Mouse (Mus musculus): ENCODE measurements at regions not wholly inside any gene's neighbourhood (a gene's known extent, or its start where the extent isn't known, plus 50 kb on each side); places are given as distances from the start of the nearest gene placed in this dataset.

GRCm38 (mm10) chr9:52492947-52493505, 186.6 kb downstream of the AI593442 start:
- Histone ChIP-seq H3K27me3 (replicated peaks; ENCODE audit: control insufficient read depth, insufficient read depth, low read length) (no peaks in the 10 kb centered on the region), H3K9me3 (replicated peaks; ENCODE audit: control insufficient read depth, low read length) (no peaks in the 10 kb centered on the region), H3K4me2 (ENCODE audit: low read length) (no peak overlapping the region), H3K9ac (ENCODE audit: low read length) (no peak overlapping the region), H3K27ac (ENCODE audit: low read depth, low read length) (0 out of 2 replicates have a peak overlapping the region, but pooled peaks have one; percentile 55), H3K4me1 (ENCODE audit: control insufficient read depth, insufficient read depth, low read length) (no peaks in the 10 kb centered on the region), H3K36me3 (ENCODE audit: control insufficient read depth, insufficient read depth, low read length) (no peaks in the 10 kb centered on the region), H3K4me3 (ENCODE audit: low read depth, low read length) (no peak overlapping the region)
- WGBS: 45% methylated on average over 2 of the region's 2 CpGs
- ATAC-seq (no peak), DNase-seq (ENCODE audit: low spot score) (peak; percentile 4)

- Histone ChIP-seq H3K27me3 (replicated peaks; ENCODE audit: control insufficient read depth, insufficient read depth, low read length) (no peaks in the 10 kb centered on the region), H3K36me3 (ENCODE audit: control insufficient read depth, insufficient read depth, low read length) (no peaks in the 10 kb centered on the region), H3K4me3 (ENCODE audit: low read depth, low read length) (no peak overlapping the region), H3K4me2 (ENCODE audit: low read length) (no peak overlapping the region), H3K4me1 (ENCODE audit: control insufficient read depth, insufficient read depth, low read length) (no peaks in the 10 kb centered on the region), H3K9me3 (replicated peaks; ENCODE audit: control insufficient read depth, low read length) (no peaks in the 10 kb centered on the region), H3K9ac (ENCODE audit: low read length) (no peak overlapping the region), H3K27ac (ENCODE audit: low read depth, low read length) (no peak overlapping the region)
- DNase-seq (ENCODE audit: low spot score) (no peak), ATAC-seq (no peak)
- 80% methylated on average over 11 of the region's 11 CpGs for WGBS
These were observed 205.9 kb downstream of the AI593442 start for GRCm38 (mm10) chr9:52473555-52474196.

- Histone ChIP-seq H3K9ac (ENCODE audit: low read length) (no peak overlapping the region), H3K9me3 (replicated peaks; ENCODE audit: control insufficient read depth, low read length) (no peaks in the 10 kb centered on the region), H3K4me2 (ENCODE audit: low read length) (no peak overlapping the region), H3K27me3 (replicated peaks; ENCODE audit: control insufficient read depth, insufficient read depth, low read length) (no peaks in the 10 kb centered on the region), H3K36me3 (ENCODE audit: control insufficient read depth, insufficient read depth, low read length) (no peaks in the 10 kb centered on the region), H3K27ac (ENCODE audit: low read depth, low read length) (no peak overlapping the region), H3K4me3 (ENCODE audit: low read depth, low read length) (no peak overlapping the region), H3K4me1 (ENCODE audit: control insufficient read depth, insufficient read depth, low read length) (no peaks in the 10 kb centered on the region)
- DNase-seq (ENCODE audit: low spot score) (no peak), ATAC-seq (no peak)
- WGBS: 79% methylated on average over 8 of the region's 8 CpGs
These were observed 206.7 kb downstream of the AI593442 start for GRCm38 (mm10) chr9:52472859-52473258.

- no peak for DNase-seq (ENCODE audit: low spot score)
- no peaks in the 10 kb centered on the region for H3K36me3 ChIP-seq (ENCODE audit: control insufficient read depth, insufficient read depth, low read length)
- 85% methylated on average over 2 of the region's 2 CpGs for WGBS
- H3K4me2 ChIP-seq (ENCODE audit: low read length): no peak overlapping the region
- no peak overlapping the region for H3K27ac ChIP-seq (ENCODE audit: low read depth, low read length)
- no peak for ATAC-seq
- no peak overlapping the region for H3K4me3 ChIP-seq (ENCODE audit: low read depth, low read length)
- H3K9ac ChIP-seq (ENCODE audit: low read length): no peak overlapping the region
- no peaks in the 10 kb centered on the region for H3K4me1 ChIP-seq (ENCODE audit: control insufficient read depth, insufficient read depth, low read length)
- H3K27me3 ChIP-seq (replicated peaks; ENCODE audit: control insufficient read depth, insufficient read depth, low read length): no peaks in the 10 kb centered on the region
- no peaks in the 10 kb centered on the region for H3K9me3 ChIP-seq (replicated peaks; ENCODE audit: control insufficient read depth, low read length)
These were observed 221.1 kb downstream of the AI593442 start for GRCm38 (mm10) chr9:52458518-52458917.

- 94% methylated on average over 2 of the region's 2 CpGs for WGBS
- Histone ChIP-seq H3K9me3 (replicated peaks; ENCODE audit: control insufficient read depth, low read length) (no peaks in the 10 kb centered on the region), H3K4me2 (ENCODE audit: low read length) (no peak overlapping the region), H3K27ac (ENCODE audit: low read depth, low read length) (no peak overlapping the region), H3K36me3 (ENCODE audit: control insufficient read depth, insufficient read depth, low read length) (no peaks in the 10 kb centered on the region), H3K27me3 (replicated peaks; ENCODE audit: control insufficient read depth, insufficient read depth, low read length) (no peaks in the 10 kb centered on the region), H3K9ac (ENCODE audit: low read length) (no peak overlapping the region), H3K4me3 (ENCODE audit: low read depth, low read length) (no peak overlapping the region), H3K4me1 (ENCODE audit: control insufficient read depth, insufficient read depth, low read length) (no peaks in the 10 kb centered on the region)
- DNase-seq (ENCODE audit: low spot score) (no peak), ATAC-seq (no peak)
These were observed 225.1 kb downstream of the AI593442 start for GRCm38 (mm10) chr9:52454445-52454844.

GRCm38 (mm10) chr9:52451792-52452191, 227.8 kb downstream of the AI593442 start:
- Histone ChIP-seq H3K9me3 (replicated peaks; ENCODE audit: control insufficient read depth, low read length) (no peaks in the 10 kb centered on the region), H3K36me3 (ENCODE audit: control insufficient read depth, insufficient read depth, low read length) (no peaks in the 10 kb centered on the region), H3K27ac (ENCODE audit: low read depth, low read length) (no peak overlapping the region), H3K4me2 (ENCODE audit: low read length) (no peak overlapping the region), H3K4me3 (ENCODE audit: low read depth, low read length) (no peak overlapping the region), H3K9ac (ENCODE audit: low read length) (no peak overlapping the region), H3K27me3 (replicated peaks; ENCODE audit: control insufficient read depth, insufficient read depth, low read length) (no peaks in the 10 kb centered on the region), H3K4me1 (ENCODE audit: control insufficient read depth, insufficient read depth, low read length) (no peaks in the 10 kb centered on the region)
- WGBS: 89% methylated on average over 3 of the region's 3 CpGs
- DNase-seq (ENCODE audit: low spot score) (no peak), ATAC-seq (no peak)

GRCm38 (mm10) chr9:52448245-52448644, 231.3 kb downstream of the AI593442 start:
- H3K9me3 ChIP-seq (replicated peaks; ENCODE audit: control insufficient read depth, low read length): no peaks in the 10 kb centered on the region
- no peaks in the 10 kb centered on the region for H3K36me3 ChIP-seq (ENCODE audit: control insufficient read depth, insufficient read depth, low read length)
- ATAC-seq (no peak), DNase-seq (ENCODE audit: low spot score) (no peak)
- H3K27me3 ChIP-seq (replicated peaks; ENCODE audit: control insufficient read depth, insufficient read depth, low read length): no peaks in the 10 kb centered on the region
- no peak overlapping the region for H3K4me2 ChIP-seq (ENCODE audit: low read length)
- no peak overlapping the region for H3K27ac ChIP-seq (ENCODE audit: low read depth, low read length)
- H3K4me1 ChIP-seq (ENCODE audit: control insufficient read depth, insufficient read depth, low read length): no peaks in the 10 kb centered on the region
- H3K9ac ChIP-seq (ENCODE audit: low read length): no peak overlapping the region
- no peak overlapping the region for H3K4me3 ChIP-seq (ENCODE audit: low read depth, low read length)

GRCm38 (mm10) chr9:52443228-52443627, 236.4 kb downstream of the AI593442 start:
- Histone ChIP-seq H3K4me1 (ENCODE audit: control insufficient read depth, insufficient read depth, low read length) (no peaks in the 10 kb centered on the region), H3K4me2 (ENCODE audit: low read length) (no peak overlapping the region), H3K9me3 (replicated peaks; ENCODE audit: control insufficient read depth, low read length) (no peaks in the 10 kb centered on the region), H3K9ac (ENCODE audit: low read length) (no peak overlapping the region), H3K27me3 (replicated peaks; ENCODE audit: control insufficient read depth, insufficient read depth, low read length) (no peaks in the 10 kb centered on the region), H3K27ac (ENCODE audit: low read depth, low read length) (no peak overlapping the region), H3K36me3 (ENCODE audit: control insufficient read depth, insufficient read depth, low read length) (no peaks in the 10 kb centered on the region), H3K4me3 (ENCODE audit: low read depth, low read length) (no peak overlapping the region)
- DNase-seq (ENCODE audit: low spot score) (no peak), ATAC-seq (no peak)
- WGBS: 93% methylated on average over 7 of the region's 7 CpGs

GRCm38 (mm10) chr9:52434215-52434614, 245.4 kb downstream of the AI593442 start:
- ATAC-seq (no peak), DNase-seq (ENCODE audit: low spot score) (no peak)
- no peaks in the 10 kb centered on the region for H3K9me3 ChIP-seq (replicated peaks; ENCODE audit: control insufficient read depth, low read length)
- no peaks in the 10 kb centered on the region for H3K27me3 ChIP-seq (replicated peaks; ENCODE audit: control insufficient read depth, insufficient read depth, low read length)
- no peaks in the 10 kb centered on the region for H3K4me1 ChIP-seq (ENCODE audit: control insufficient read depth, insufficient read depth, low read length)
- H3K36me3 ChIP-seq (ENCODE audit: control insufficient read depth, insufficient read depth, low read length): no peaks in the 10 kb centered on the region
- H3K4me3 ChIP-seq (ENCODE audit: low read depth, low read length): no peak overlapping the region
- WGBS: 60% methylated on average over 4 of the region's 4 CpGs
- no peak overlapping the region for H3K27ac ChIP-seq (ENCODE audit: low read depth, low read length)
- no peak overlapping the region for H3K9ac ChIP-seq (ENCODE audit: low read length)
- no peak overlapping the region for H3K4me2 ChIP-seq (ENCODE audit: low read length)

Data from forebrain, embryonic 14.5 days (tissue).